Mouse (Mus musculus) MEL (cell line): ENCODE results near the gene Bco1. TPM values are rescaled to one million over a fixed set of nuclear protein-coding genes. Genes with fewer than 3 reads are reported as not detected.

Source experiments
- DNase-seq: peaks from one replicate; pipeline ENCODE4 v3.0.0; 2011; ENCODE audit warnings: low read depth, low spot score
- H3K27ac ChIP-seq: 2 replicates; pipeline ENCODE4 v1.5.1; 2012; ENCODE audit warnings: low read depth, mild to moderate bottlenecking, control low read depth, low read length, moderate library complexity; ENCODE audit not compliant: control insufficient read depth
- H3K27me3 ChIP-seq, 2 experiments: fragments of 150-350 bp in 1 of 2; sonication (generic) in 1 of 2; 2 replicates each; pipeline ENCODE4 v1.6.1; 2012; ENCODE audit warnings: low read length in 2 of 2, mild to moderate bottlenecking in 2 of 2, improper control_type of control experiment in 1 of 2, moderate library complexity in 1 of 2; ENCODE audit not compliant: insufficient read depth in 2 of 2, control insufficient read depth in 1 of 2
- H3K36me3 ChIP-seq, 2 experiments: 2 replicates each; pipeline ENCODE4 v1.6.1; 2012 to 2014; ENCODE audit warnings: low read length in 2 of 2, improper control_type of control experiment in 1 of 2, inconsistent platforms in 1 of 2, mild to moderate bottlenecking in 1 of 2; ENCODE audit not compliant: insufficient read depth in 2 of 2, control insufficient read depth in 1 of 2
- H3K4me1 ChIP-seq, 2 experiments: fragments of 150-350 bp in 1 of 2; sonication (generic) in 1 of 2; 2 replicates each; pipeline ENCODE4 v1.6.1; 2012; ENCODE audit warnings: low read length in 2 of 2, improper control_type of control experiment in 1 of 2, mild to moderate bottlenecking in 1 of 2; ENCODE audit not compliant: insufficient read depth in 2 of 2, control insufficient read depth in 1 of 2
- H3K4me3 ChIP-seq, 2 experiments: fragments of 150-350 bp in 1 of 2; sonication (generic) in 1 of 2; 2 replicates each; pipeline ENCODE4 v1.5.1; 2012; ENCODE audit warnings: low read depth in 2 of 2, low read length in 2 of 2, mild to moderate bottlenecking in 2 of 2, moderate library complexity in 2 of 2, control low read depth in 1 of 2, improper control_type of control experiment in 1 of 2; ENCODE audit not compliant: control insufficient read depth in 1 of 2, insufficient read depth in 1 of 2
- H3K79me2 ChIP-seq: 2 replicates; pipeline ENCODE4 v1.6.1; 2012; ENCODE audit warnings: mild to moderate bottlenecking, low read length, moderate library complexity; ENCODE audit not compliant: control insufficient read depth, poor library complexity, insufficient read depth
- H3K9ac ChIP-seq: 2 replicates; pipeline ENCODE4 v1.6.1; 2012; ENCODE audit warnings: low read depth, mild to moderate bottlenecking, control low read depth, low read length, moderate library complexity; ENCODE audit not compliant: control insufficient read depth, poor library complexity, severe bottlenecking
- H3K9me3 ChIP-seq: fragments of 150-350 bp; sonication (generic); replicated peaks from 2 replicates; pipeline ENCODE4 v1.6.1; 2012; ENCODE audit warnings: mild to moderate bottlenecking, low read length, improper control_type of control experiment, moderate library complexity; ENCODE audit not compliant: insufficient read depth
- BHLHE40 ChIP-seq: IDR thresholded peaks from 2 replicates; pipeline ENCODE4 v1.6.1; 2012; ENCODE audit warnings: low read depth, mild to moderate bottlenecking, inconsistent platforms, low read length, improper control_type of control experiment, borderline replicate concordance
- CHD2 ChIP-seq: IDR thresholded peaks from 2 replicates; pipeline ENCODE4 v1.6.1; 2011; ENCODE audit warnings: low read length, improper control_type of control experiment
- E2F4 ChIP-seq: IDR thresholded peaks from 2 replicates; pipeline ENCODE4 v1.6.1; 2011; ENCODE audit warnings: low read depth, low read length, improper control_type of control experiment, borderline replicate concordance
- EP300 ChIP-seq, 2 experiments: IDR thresholded peaks; 2 replicates each; pipeline ENCODE4 v1.6.1; 2011; ENCODE audit warnings: improper control_type of control experiment in 2 of 2, low read length in 2 of 2, low read depth in 1 of 2, mild to moderate bottlenecking in 1 of 2
- ETS1 ChIP-seq: IDR thresholded peaks from 2 replicates; pipeline ENCODE4 v1.6.1; 2012; ENCODE audit warnings: low read depth, mild to moderate bottlenecking, inconsistent platforms, low read length, improper control_type of control experiment, moderate library complexity
- GABPA ChIP-seq: IDR thresholded peaks from 2 replicates; pipeline ENCODE4 v1.6.1; 2012; ENCODE audit warnings: low read depth, mild to moderate bottlenecking, inconsistent platforms, low read length, improper control_type of control experiment, moderate library complexity
- GATA1 ChIP-seq: IDR thresholded peaks from 2 replicates; pipeline ENCODE4 v1.6.1; 2011; ENCODE audit warnings: low read depth, low read length, improper control_type of control experiment
- MAFK ChIP-seq: IDR thresholded peaks from 2 replicates; pipeline ENCODE4 v1.6.1; 2011; ENCODE audit warnings: low read depth, mild to moderate bottlenecking, low read length, improper control_type of control experiment, borderline replicate concordance
- MAZ ChIP-seq: IDR thresholded peaks from 2 replicates; pipeline ENCODE4 v1.6.1; 2012; ENCODE audit warnings: low read depth, mild to moderate bottlenecking, inconsistent platforms, low read length, improper control_type of control experiment
- MEF2A ChIP-seq: IDR thresholded peaks from 2 replicates; pipeline ENCODE4 v1.6.1; 2014; ENCODE audit warnings: low read depth, mild to moderate bottlenecking, inconsistent platforms, low read length, improper control_type of control experiment; ENCODE audit not compliant: poor library complexity, insufficient replicate concordance, severe bottlenecking; ENCODE audit errors: extremely low read depth
- MYC ChIP-seq: IDR thresholded peaks from 2 replicates; pipeline ENCODE4 v1.6.1; 2011; ENCODE audit warnings: low read depth, mild to moderate bottlenecking, low read length, improper control_type of control experiment, moderate library complexity
- NELFE ChIP-seq: IDR thresholded peaks from 2 replicates; pipeline ENCODE4 v1.6.1; 2011; ENCODE audit warnings: low read depth, low read length, improper control_type of control experiment
- RCOR1 ChIP-seq: IDR thresholded peaks from 2 replicates; pipeline ENCODE4 v1.6.1; 2012; ENCODE audit warnings: low read depth, mild to moderate bottlenecking, inconsistent platforms, low read length, improper control_type of control experiment
- SIN3A ChIP-seq: IDR thresholded peaks from 2 replicates; pipeline ENCODE4 v1.6.1; 2012; ENCODE audit warnings: low read length, improper control_type of control experiment, inconsistent platforms
- TBP ChIP-seq: IDR thresholded peaks from 2 replicates; pipeline ENCODE4 v1.8.0; 2011; ENCODE audit warnings: low read depth, low read length, improper control_type of control experiment
- UBTF ChIP-seq: IDR thresholded peaks from 2 replicates; pipeline ENCODE4 v1.6.1; 2012; ENCODE audit warnings: low read depth, mild to moderate bottlenecking, inconsistent platforms, low read length, improper control_type of control experiment, moderate library complexity, borderline replicate concordance; ENCODE audit not compliant: insufficient read depth
- USF1 ChIP-seq: IDR thresholded peaks from 2 replicates; pipeline ENCODE4 v1.6.1; 2014; ENCODE audit warnings: low read depth, mild to moderate bottlenecking, inconsistent platforms, low read length, improper control_type of control experiment, moderate library complexity
- USF2 ChIP-seq, 2 experiments: IDR thresholded peaks; 2 replicates each; pipeline ENCODE4 v1.6.1; 2011 to 2012; ENCODE audit warnings: improper control_type of control experiment in 2 of 2, low read length in 2 of 2, borderline replicate concordance in 1 of 2, inconsistent platforms in 1 of 2, low read depth in 1 of 2, mild to moderate bottlenecking in 1 of 2; ENCODE audit not compliant: insufficient read depth in 1 of 2
- ZC3H11A ChIP-seq: IDR thresholded peaks from 2 replicates; pipeline ENCODE4 v1.6.1; 2012; ENCODE audit warnings: low read depth, mild to moderate bottlenecking, inconsistent platforms, low read length, improper control_type of control experiment
- ZKSCAN1 ChIP-seq: IDR thresholded peaks from 2 replicates; pipeline ENCODE4 v1.6.1; 2012; ENCODE audit warnings: low read depth, mild to moderate bottlenecking, inconsistent platforms, low read length, improper control_type of control experiment, moderate library complexity
- ZMIZ1 ChIP-seq: IDR thresholded peaks from 2 replicates; pipeline ENCODE4 v1.6.1; 2012; ENCODE audit warnings: low read depth, mild to moderate bottlenecking, inconsistent platforms, low read length, improper control_type of control experiment, moderate library complexity
- ZNF384 ChIP-seq: IDR thresholded peaks from 2 replicates; pipeline ENCODE4 v1.6.1; 2012; ENCODE audit warnings: low read depth, mild to moderate bottlenecking, inconsistent platforms, low read length, improper control_type of control experiment
- polyA plus RNA-seq, 2 experiments: library from polyadenylated mRNA; stranded (reverse) in 1 of 2; unstranded in 1 of 2; fragments of >175 nt in 1 of 2; fragments of >200 nt in 1 of 2; gene quantifications; 2 replicates each; pipeline versions ENCODE4 v1.2.1 to v1.2.4; 2012; ENCODE audit warnings: low replicate concordance in 2 of 2, low read depth in 1 of 2; ENCODE audit not compliant: insufficient read length in 2 of 2, insufficient read depth in 1 of 2, missing spikeins in 1 of 2
- total RNA-seq: library from RNA; depleted of rRNA; stranded (reverse); fragments of 300-350 nt; gene quantifications from 2 replicates; pipeline ENCODE4 v1.2.3, GENCODE M21; 2012

Gene Bco1
- total and polyA plus RNA-seq, 3 experiments, result 0.70 to 1.2 TPM; not detected in 1

DNA sequence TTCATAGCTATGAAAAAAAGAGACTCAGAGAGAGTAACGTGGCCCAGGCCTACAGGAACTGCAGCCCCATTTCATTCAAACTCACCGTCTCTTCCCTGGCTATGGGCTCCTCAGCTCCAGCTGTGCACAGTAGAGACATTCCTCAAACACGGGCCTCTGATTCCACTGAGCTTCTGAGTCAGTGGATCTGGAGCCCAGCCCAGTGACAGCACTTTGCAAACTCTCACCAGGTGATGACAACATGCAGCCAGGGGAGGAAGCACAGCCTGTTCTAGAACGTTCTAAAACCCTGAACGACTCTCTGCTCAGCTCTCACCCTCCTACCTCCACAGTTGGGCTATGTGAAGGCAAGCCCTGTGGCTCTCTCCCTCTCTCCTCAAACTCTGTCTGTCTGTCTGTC is 1.6 kb upstream of the Bco1 start:
- TF ChIP-seq E2F4 (no peak), ZC3H11A (no peak), MAFK (no peak), USF2 (IDR thresholded peaks at IDR 0.05; ENCODE audit: borderline replicate concordance in 1 of 2, insufficient read depth in 1 of 2, low read depth in 1 of 2, low read length in 2 of 2) (no peak)
- Histone ChIP-seq H3K79me2 (no peaks in the 10 kb centered on the region), H3K27me3 (no peaks in the 10 kb centered on the region), H3K27ac (no peak overlapping the region), H3K9me3 (no peaks in the 10 kb centered on the region), H3K36me3 (peaks cover 0 to 20% of the 10 kb centered on the region in 2 experiments; a peak in 2 of 4 replicates), H3K9ac (no peak overlapping the region), H3K4me1 (peaks cover 8 to 21% of the 10 kb centered on the region in 2 experiments), H3K4me3 (no peak overlapping the region)
- no peak for DNase-seq

DNA sequence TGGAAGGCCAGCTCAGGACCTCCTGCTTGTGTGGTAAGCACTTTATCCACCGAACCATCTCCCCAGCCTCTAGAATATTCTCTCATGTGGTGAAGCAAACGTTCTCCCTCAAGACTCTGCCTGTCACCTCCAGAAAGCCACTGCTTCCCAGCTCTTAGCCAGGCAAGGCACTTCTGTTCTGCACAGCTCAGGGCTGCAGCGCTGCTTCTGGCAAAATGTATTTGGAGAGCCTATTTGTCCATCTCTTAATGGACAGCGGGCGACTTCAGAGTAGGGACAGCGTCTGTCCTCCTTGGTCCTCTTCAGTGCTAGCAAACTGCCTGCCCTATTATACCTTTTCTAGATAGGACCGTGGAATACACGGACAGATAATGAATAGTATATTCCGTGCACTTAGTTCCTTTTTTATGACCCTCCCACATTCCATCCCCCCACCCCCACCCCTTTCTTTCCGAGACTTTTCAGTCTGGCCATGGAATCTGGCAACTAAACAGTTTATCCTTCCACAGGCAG is 1.5 kb downstream of the Bco1 start:
- DNase-seq, result no peak
- no peaks in the 10 kb centered on the region for H3K27me3 ChIP-seq
- peaks cover 0 to 4% of the 10 kb centered on the region in 2 experiments; a peak in 3 of 4 replicates for H3K4me1 ChIP-seq
- no peaks in the 10 kb centered on the region for H3K79me2 ChIP-seq
- no peak overlapping the region for H3K27ac ChIP-seq
- H3K4me3 ChIP-seq, result no peak overlapping the region
- H3K36me3 ChIP-seq, result peaks cover 0 to 5% of the 10 kb centered on the region in 2 experiments; a peak in 1 of 4 replicates
- no peak overlapping the region for H3K9ac ChIP-seq
- H3K9me3 ChIP-seq, result no peaks in the 10 kb centered on the region
- no peak for TF ChIP-seq ZKSCAN1
- no peak for TF ChIP-seq BHLHE40

DNA sequence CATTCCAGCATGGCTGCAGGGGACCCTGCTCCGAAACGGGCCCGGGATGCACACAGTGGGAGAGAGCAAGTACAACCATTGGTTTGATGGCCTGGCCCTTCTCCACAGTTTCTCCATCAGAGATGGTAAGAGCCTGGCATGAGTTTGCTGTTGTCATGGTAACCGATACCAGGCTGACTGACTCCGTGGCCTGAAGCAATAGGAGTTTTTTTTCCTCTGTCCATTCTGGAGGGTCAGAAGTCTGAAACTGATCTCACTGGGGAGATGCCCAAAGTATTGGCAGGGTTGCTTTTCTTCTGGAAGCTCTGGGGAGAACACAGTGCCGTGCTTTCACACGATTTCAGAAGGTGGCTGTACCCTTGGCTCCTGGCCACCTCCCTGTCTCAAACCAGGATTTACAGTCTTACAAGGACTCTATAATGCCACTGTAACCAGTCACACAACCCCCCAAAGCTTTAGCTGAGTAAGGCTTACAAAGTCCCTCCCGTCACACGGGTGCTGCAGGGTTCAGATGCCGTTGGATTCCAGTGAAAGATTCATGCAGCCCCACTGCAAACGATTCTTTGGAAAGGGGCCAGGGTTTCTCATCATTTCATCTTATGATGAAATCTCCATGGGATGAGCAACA is 2.0 kb downstream of the Bco1 start:
- H3K27me3 ChIP-seq, result no peaks in the 10 kb centered on the region
- peaks cover 0 to 5% of the 10 kb centered on the region in 2 experiments; a peak in 1 of 4 replicates for H3K36me3 ChIP-seq
- TF ChIP-seq GATA1 (no peak), USF1 (no peak), CHD2 (no peak), NELFE (no peak), RCOR1 (no peak), BHLHE40 (no peak), EP300 (IDR thresholded peaks at IDR 0.05; ENCODE audit: low read depth in 1 of 2, low read length in 2 of 2) (no peak), E2F4 (no peak), MEF2A (no peak), TBP (no peak), MAZ (no peak), UBTF (no peak), ZKSCAN1 (no peak), ZMIZ1 (no peak), SIN3A (no peak), ETS1 (no peak), MYC (no peak), GABPA (no peak), ZNF384 (no peak)
- peaks cover 0 to 4% of the 10 kb centered on the region in 2 experiments; a peak in 3 of 4 replicates for H3K4me1 ChIP-seq
- no peak for DNase-seq
- H3K9me3 ChIP-seq, result no peaks in the 10 kb centered on the region
- no peak overlapping the region for H3K9ac ChIP-seq
- no peaks in the 10 kb centered on the region for H3K79me2 ChIP-seq
- H3K27ac ChIP-seq, result no peak overlapping the region
- H3K4me3 ChIP-seq, result no peak overlapping the region
